Mouse (Mus musculus) liver, embryonic 14.5 days (tissue): ENCODE results near the gene Gpatch8.

Experiments used
- CTCF ChIP-seq: IDR thresholded peaks from 2 replicates; pipeline ENCODE4 v1.5.1; 2016; ENCODE audit warnings: antibody characterized with exemption, low read depth, control low read depth
- EP300 ChIP-seq: IDR thresholded peaks from 2 replicates; pipeline ENCODE4 v1.6.1; 2016; ENCODE audit warnings: antibody characterized with exemption, low read depth

DNA sequence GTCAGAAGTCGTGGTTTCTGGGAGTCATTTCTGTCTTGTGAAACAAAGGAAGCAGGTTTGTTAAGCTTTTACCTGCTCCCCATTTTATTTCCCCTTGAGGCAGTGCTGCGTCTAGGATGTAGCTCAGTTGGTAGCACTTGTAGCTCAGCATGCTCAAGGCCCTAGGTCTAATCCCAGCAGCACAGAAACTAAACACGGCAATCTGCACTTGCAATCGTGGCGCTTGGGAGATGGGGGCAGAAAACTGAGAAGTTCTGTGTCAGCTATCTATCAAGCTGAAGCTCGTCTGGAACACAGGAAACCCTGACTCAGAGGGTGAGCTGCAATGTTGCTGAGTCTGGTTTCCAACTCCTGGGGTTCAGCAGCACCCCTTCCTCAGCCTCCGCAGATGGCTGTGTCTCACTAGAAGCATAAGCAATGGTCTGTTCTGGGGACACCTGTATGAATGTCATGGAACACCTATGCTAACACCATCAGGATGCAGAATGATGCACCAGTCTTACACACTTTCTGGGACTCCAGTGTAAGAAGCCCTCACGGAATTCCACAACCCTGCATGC, 127.1 kb downstream of the Gpatch8 start:
- TF ChIP-seq CTCF (no peak), EP300 (no peak)
